In genomic region chr11:96076221-96077105, GRCm38 (mm10) we compare ENCODE assay signal across 7 mouse cellular contexts. TPM values are rescaled to one million over a fixed set of nuclear protein-coding genes. Genes with fewer than 3 reads are reported as not detected.
DNase-seq lines count a peak whose midpoint lies in the region; ATAC-seq lines count a peak whose summit lies in the region.

No protein-coding gene starts in this region.

- DNase-seq in lung, postnatal 10 days = no peak
- DNase-seq in forebrain, embryonic 10.5 days (ENCODE audit: extremely low spot score, low spot score) = no peak
- no peak for DNase-seq in left cerebral cortex, postnatal 10 days (ENCODE audit: extremely low spot score in 1 of 2, low spot score in 2 of 2)
- no peak for DNase-seq in left cerebral cortex, adult 8-10 months (ENCODE audit: low spot score in 2 of 2)

- H3K4me2 ChIP-seq in lung, embryonic 16.5 days (ENCODE audit: low read depth, low read length) = peak overlapping the region; percentile 63
- peak overlapping the region; percentile 59 for H3K4me2 ChIP-seq in limb, embryonic 13.5 days (replicated peaks)
- peak overlapping the region; percentile 45 for H3K4me2 ChIP-seq in stomach, embryonic 14.5 days (replicated peaks; ENCODE audit: low read depth, low read length)

- H3K27ac ChIP-seq in lung, embryonic 16.5 days (ENCODE audit: low read length) = peak overlapping the region; percentile 75
- peak overlapping the region; percentile 88 for H3K27ac ChIP-seq in forebrain, embryonic 10.5 days
- peak overlapping the region; percentile 64; the same call in 1 of the 2 replicates for H3K27ac ChIP-seq in limb, embryonic 13.5 days
- H3K27ac ChIP-seq in stomach, embryonic 14.5 days (ENCODE audit: low read length) = peak overlapping the region; percentile 76

- no peak for ATAC-seq in lung, embryonic 16.5 days (ENCODE audit: low read depth)
- ATAC-seq in limb, embryonic 13.5 days (ENCODE audit: low FRiP score, low read depth) = no peak
- no peak for ATAC-seq in stomach, embryonic 14.5 days (ENCODE audit: insufficient number of reproducible peaks, insufficient read depth, low FRiP score, low read depth)

- no peaks in the 10 kb centered on the region for H3K9me3 ChIP-seq in lung, embryonic 16.5 days (ENCODE audit: control insufficient read depth, low read length)
- H3K9me3 ChIP-seq in forebrain, embryonic 10.5 days = no peaks in the 10 kb centered on the region
- H3K9me3 ChIP-seq in limb, embryonic 13.5 days = no peaks in the 10 kb centered on the region
- no peaks in the 10 kb centered on the region for H3K9me3 ChIP-seq in stomach, embryonic 14.5 days (ENCODE audit: control insufficient read depth, low read depth, low read length)

- H3K4me1 ChIP-seq in lung, embryonic 16.5 days (replicated peaks; ENCODE audit: control insufficient read depth, insufficient read depth, low read length) = peaks cover 13% of the 10 kb centered on the region
- H3K4me1 ChIP-seq in forebrain, embryonic 10.5 days = peaks cover 21% of the 10 kb centered on the region
- peaks cover 14% of the 10 kb centered on the region for H3K4me1 ChIP-seq in limb, embryonic 13.5 days
- H3K4me1 ChIP-seq in stomach, embryonic 14.5 days (ENCODE audit: control insufficient read depth, insufficient read depth, low read length) = no peaks in the 10 kb centered on the region; the same call in 1 of the 2 replicates

- peak overlapping the region; percentile 54 for H3K9ac ChIP-seq in lung, embryonic 16.5 days (ENCODE audit: low read length)
- no peak overlapping the region for H3K9ac ChIP-seq in limb, embryonic 13.5 days
- H3K9ac ChIP-seq in stomach, embryonic 14.5 days (replicated peaks; ENCODE audit: low read depth, low read length) = no peak overlapping the region; the same call in 1 of the 2 replicates

- H3K4me3 ChIP-seq in lung, embryonic 16.5 days (ENCODE audit: low read length) = peak overlapping the region; percentile 74
- H3K4me3 ChIP-seq in forebrain, embryonic 10.5 days = peak overlapping the region; percentile 82
- H3K4me3 ChIP-seq in limb, embryonic 13.5 days = peak overlapping the region; percentile 38
- peak overlapping the region; percentile 27 for H3K4me3 ChIP-seq in stomach, embryonic 14.5 days (ENCODE audit: low read depth, low read length)

- intact Hi-C loops in left cerebral cortex, postnatal 10 days (cut with DNase I) = no loop called here

- H3K36me3 ChIP-seq in lung, embryonic 16.5 days (ENCODE audit: control insufficient read depth, insufficient read depth, low read length) = peaks cover 8% of the 10 kb centered on the region
- H3K36me3 ChIP-seq in forebrain, embryonic 10.5 days (replicated peaks) = peaks cover 20% of the 10 kb centered on the region
- peaks cover 16% of the 10 kb centered on the region for H3K36me3 ChIP-seq in limb, embryonic 13.5 days
- peaks cover 13% of the 10 kb centered on the region for H3K36me3 ChIP-seq in stomach, embryonic 14.5 days (ENCODE audit: control insufficient read depth, insufficient read depth, low read length)

- WGBS in lung, embryonic 16.5 days = 63% methylated on average over 13 of the region's 13 CpGs
- 71% methylated on average over 13 of the region's 13 CpGs for WGBS in forebrain, embryonic 10.5 days
- 68% methylated on average over 13 of the region's 13 CpGs for WGBS in limb, embryonic 13.5 days
- 64% methylated on average over 13 of the region's 13 CpGs for WGBS in stomach, embryonic 14.5 days

- H3K27me3 ChIP-seq in lung, embryonic 16.5 days (ENCODE audit: control insufficient read depth, insufficient read depth, low read depth, low read length) = no peaks in the 10 kb centered on the region
- H3K27me3 ChIP-seq in forebrain, embryonic 10.5 days (ENCODE audit: poor library complexity, severe bottlenecking) = no peaks in the 10 kb centered on the region
- H3K27me3 ChIP-seq in limb, embryonic 13.5 days = no peaks in the 10 kb centered on the region
- H3K27me3 ChIP-seq in stomach, embryonic 14.5 days (ENCODE audit: control insufficient read depth, insufficient read depth, low read length) = no peaks in the 10 kb centered on the region

RNA-seq across cellular contexts. Expression of gene Atp5g1, which starts 1.0 kb away (rescaled TPM):
- 464 and 478 TPM in 2 replicates for polyA plus RNA-seq in lung, embryonic 16.5 days (2015; fragmentation: Nextera tagmentation; extraction: Ambion mirVana)
- 557 and 584 TPM in 2 replicates for polyA plus RNA-seq in forebrain, embryonic 10.5 days (2016; fragmentation: Nextera tagmentation; extraction: Ambion mirVana)
- polyA plus RNA-seq in limb, embryonic 13.5 days (2015; fragmentation: Nextera tagmentation; extraction: Ambion mirVana) = 424 and 500 TPM in 2 replicates
- polyA plus RNA-seq in stomach, embryonic 14.5 days (2014; fragmentation: Nextera tagmentation; extraction: Ambion mirVana) = 739 and 807 TPM in 2 replicates
- 100 to 1,000 TPM; 556 to 586 TPM for total RNA-seq in left cerebral cortex, postnatal 10 days (2021)
- total RNA-seq in left cerebral cortex, adult 8-10 months (2022) = 100 to 1,000 TPM; 354 to 394 (median 374) TPM

RNA-seq across cellular contexts. Expression of gene Ube2z, which starts 11.3 kb away (rescaled TPM):
- polyA plus RNA-seq in lung, embryonic 16.5 days (2015; fragmentation: Nextera tagmentation; extraction: Ambion mirVana) = 36.7 and 38.4 TPM in 2 replicates
- 27.5 TPM in 2 replicates for polyA plus RNA-seq in forebrain, embryonic 10.5 days (2016; fragmentation: Nextera tagmentation; extraction: Ambion mirVana)
- polyA plus RNA-seq in limb, embryonic 13.5 days (2015; fragmentation: Nextera tagmentation; extraction: Ambion mirVana) = 39.2 and 41.4 TPM in 2 replicates
- 33.3 and 35.6 TPM in 2 replicates for polyA plus RNA-seq in stomach, embryonic 14.5 days (2014; fragmentation: Nextera tagmentation; extraction: Ambion mirVana)
- total RNA-seq in left cerebral cortex, postnatal 10 days (2021) = 10 to 100 TPM; 63.0 to 64.2 TPM
- total RNA-seq in left cerebral cortex, adult 8-10 months (2022) = 10 to 100 TPM; 53.6 to 60.5 (median 59.8) TPM

RNA-seq across cellular contexts. Expression of gene Calcoco2, which starts 35.3 kb away (rescaled TPM):
- polyA plus RNA-seq in lung, embryonic 16.5 days (2015; fragmentation: Nextera tagmentation; extraction: Ambion mirVana) = 0.41 and 1.3 TPM in 2 replicates
- polyA plus RNA-seq in forebrain, embryonic 10.5 days (2016; fragmentation: Nextera tagmentation; extraction: Ambion mirVana) = not detected in 2 replicates
- not detected in 2 replicates for polyA plus RNA-seq in limb, embryonic 13.5 days (2015; fragmentation: Nextera tagmentation; extraction: Ambion mirVana)
- polyA plus RNA-seq in stomach, embryonic 14.5 days (2014; fragmentation: Nextera tagmentation; extraction: Ambion mirVana) = 0.15 TPM in 1 of 2 replicates, not detected in the other
- total RNA-seq in left cerebral cortex, postnatal 10 days (2021) = not detected
- not detected for total RNA-seq in left cerebral cortex, adult 8-10 months (2022)

RNA-seq across cellular contexts. Expression of gene Snf8, which starts 41.8 kb away (rescaled TPM):
- polyA plus RNA-seq in lung, embryonic 16.5 days (2015; fragmentation: Nextera tagmentation; extraction: Ambion mirVana) = 84.3 and 92.0 TPM in 2 replicates
- 107 and 109 TPM in 2 replicates for polyA plus RNA-seq in forebrain, embryonic 10.5 days (2016; fragmentation: Nextera tagmentation; extraction: Ambion mirVana)
- 95.0 and 98.4 TPM in 2 replicates for polyA plus RNA-seq in limb, embryonic 13.5 days (2015; fragmentation: Nextera tagmentation; extraction: Ambion mirVana)
- polyA plus RNA-seq in stomach, embryonic 14.5 days (2014; fragmentation: Nextera tagmentation; extraction: Ambion mirVana) = 34.6 and 35.5 TPM in 2 replicates
- 10 to 100 TPM; 87.1 to 96.3 TPM for total RNA-seq in left cerebral cortex, postnatal 10 days (2021)
- total RNA-seq in left cerebral cortex, adult 8-10 months (2022) = 100 to 1,000 TPM in 3 of 4 experiments, 10 to 100 TPM in 1; 98.4 to 106 (median 103) TPM

RNA-seq across cellular contexts. Expression of gene Gip, which starts 52.1 kb away (rescaled TPM):
- not detected in 2 replicates for polyA plus RNA-seq in lung, embryonic 16.5 days (2015; fragmentation: Nextera tagmentation; extraction: Ambion mirVana)
- 0.25 TPM in 1 of 2 replicates, not detected in the other for polyA plus RNA-seq in forebrain, embryonic 10.5 days (2016; fragmentation: Nextera tagmentation; extraction: Ambion mirVana)
- polyA plus RNA-seq in limb, embryonic 13.5 days (2015; fragmentation: Nextera tagmentation; extraction: Ambion mirVana) = not detected in 2 replicates
- polyA plus RNA-seq in stomach, embryonic 14.5 days (2014; fragmentation: Nextera tagmentation; extraction: Ambion mirVana) = 1.1 TPM in 1 of 2 replicates, not detected in the other
- not detected for total RNA-seq in left cerebral cortex, postnatal 10 days (2021)
- not detected for total RNA-seq in left cerebral cortex, adult 8-10 months (2022)

Comparison
In these comparisons a context has a peak if more than half of its experiments do, and no peak if none do; other contexts are left out.
1. H3K4me3 ChIP-seq: peak in every context shown above with its lines; median percentile 82 in forebrain, embryonic 10.5 days; 74 in lung, embryonic 16.5 days; 38 in limb, embryonic 13.5 days; 27 in stomach, embryonic 14.5 days.